ENCODE assay signal across 10 mouse cellular contexts in genomic region chr7:130807749-130808148, GRCm38 (mm10). TPM values are rescaled to one million over a fixed set of nuclear protein-coding genes. Genes with fewer than 3 reads are reported as not detected.
A peak's percentile ranks its signal among the peaks of the same experiment; 100 is the strongest.
DNase-seq lines count a peak whose midpoint lies in the region; ATAC-seq and TF ChIP-seq lines count a peak whose summit lies in the region.
"Had no signal": no experiment of that assay in that cellular context is flagged by ENCODE, and none has a peak within 500 bp of the region (broad histone marks: within the 10 kb centered on the region; RNA-seq: fewer than 3 reads in every experiment).

No protein-coding gene starts in this region.

- H3K4me1 ChIP-seq in liver, embryonic 11.5 days (replicated peaks; ENCODE audit: control insufficient read depth, insufficient read depth, low read length), result no peaks in the 10 kb centered on the region
- H3K4me1 ChIP-seq: embryonic facial prominence, embryonic 13.5 days; megakaryocyte, embryonic 14.5 days had no signal

- no peaks in the 10 kb centered on the region for H3K27me3 ChIP-seq in liver, embryonic 11.5 days (replicated peaks; ENCODE audit: control insufficient read depth, insufficient read depth, low read length)
- H3K27me3 ChIP-seq: embryonic facial prominence, embryonic 13.5 days had no signal

- no peak for ATAC-seq in liver, embryonic 11.5 days (replicated peaks; ENCODE audit: low FRiP score)
- no peak for ATAC-seq in granulocyte monocyte progenitor cell, adult 5-6 weeks (replicated peaks; ENCODE audit: poor library complexity, severe bottlenecking)

- H3K9me3 ChIP-seq in liver, embryonic 11.5 days (ENCODE audit: control insufficient read depth, low read length), result no peaks in the 10 kb centered on the region
- H3K9me3 ChIP-seq: embryonic facial prominence, embryonic 13.5 days; megakaryocyte, embryonic 14.5 days had no signal

- no peaks in the 10 kb centered on the region for H3K36me3 ChIP-seq in liver, embryonic 11.5 days (ENCODE audit: control insufficient read depth, insufficient read depth, low read length)
- H3K36me3 ChIP-seq: embryonic facial prominence, embryonic 13.5 days had no signal

- 66% methylated on average over 8 of the region's 8 CpGs for WGBS in liver, embryonic 11.5 days

- TF ChIP-seq CTCF in gastrocnemius, adult 2 months (IDR thresholded peaks at IDR 0.05), result no peak

- peak; percentile 25 to 39 for DNase-seq in cerebellum, postnatal 10 days
- no peak for DNase-seq in cerebellum, adult 11-12 months
- peak; percentile 76 for DNase-seq in MN1 (ENCODE audit: low spot score)
- peak; percentile 70 for DNase-seq in gastrocnemius, adult 2 months
- DNase-seq in left cerebral cortex, adult 18-20 months (ENCODE audit: low spot score in 2 of 2), result peak; percentile 73 to 79
- peak; percentile 31 for DNase-seq in right cerebral cortex, postnatal 14 days
- no peak for DNase-seq in liver, embryonic 11.5 days (ENCODE audit: low spot score)

- no peak overlapping the region for H3K4me2 ChIP-seq in liver, embryonic 11.5 days
- H3K4me2 ChIP-seq: embryonic facial prominence, embryonic 13.5 days had no signal

- 0 out of 2 replicates have a peak overlapping the region, but pooled peaks have one; percentile 41 for H3K27ac ChIP-seq in gastrocnemius, adult 2 months
- no peak overlapping the region for H3K27ac ChIP-seq in liver, embryonic 11.5 days (ENCODE audit: low read depth, low read length)
- H3K27ac ChIP-seq: embryonic facial prominence, embryonic 13.5 days had no signal

- no peak overlapping the region for H3K9ac ChIP-seq in liver, embryonic 11.5 days (ENCODE audit: low read depth, low read length)
- H3K9ac ChIP-seq: embryonic facial prominence, embryonic 13.5 days had no signal

- no peak overlapping the region for H3K4me3 ChIP-seq in gastrocnemius, adult 2 months
- H3K4me3 ChIP-seq in liver, embryonic 11.5 days (ENCODE audit: low read depth, low read length), result no peak overlapping the region
- H3K4me3 ChIP-seq: embryonic facial prominence, embryonic 13.5 days; megakaryocyte, embryonic 14.5 days had no signal

- intact Hi-C loops in gastrocnemius, adult 2 months (cut with DNase I), result no loop called here

RNA-seq across cellular contexts. Expression of gene Btbd16, which starts 33.9 kb away (rescaled TPM):
- total RNA-seq in gastrocnemius, adult 2 months (2021), result not detected
- under 1 TPM; 0.12 to 0.30 TPM for total RNA-seq in left cerebral cortex, adult 18-20 months (2021)
- polyA plus RNA-seq in liver, embryonic 11.5 days (2014; fragmentation: Nextera tagmentation; extraction: Ambion mirVana), result not detected in 2 replicates
- 1.1 TPM in 1 of 2 replicates, not detected in the other for total RNA-seq in granulocyte monocyte progenitor cell, adult 5-6 weeks (2014; fragmentation: Nextera tagmentation)
- total RNA-seq in granulocyte monocyte progenitor cell, adult 5-6 weeks (2017), result 0.47 TPM in 1 of 2 replicates, not detected in the other
- polyA plus RNA-seq: embryonic facial prominence, embryonic 13.5 days had no signal

RNA-seq across cellular contexts. Expression of gene Plekha1, which starts 57.8 kb away (rescaled TPM):
- total RNA-seq in gastrocnemius, adult 2 months (2021), result 10 to 100 TPM; 23.4 to 28.2 TPM
- total RNA-seq in left cerebral cortex, adult 18-20 months (2021), result 10 to 100 TPM; 85.4 to 92.8 TPM
- polyA plus RNA-seq in liver, embryonic 11.5 days (2014; fragmentation: Nextera tagmentation; extraction: Ambion mirVana), result 18.4 and 20.1 TPM in 2 replicates
- 17.4 and 24.2 TPM in 2 replicates for total RNA-seq in granulocyte monocyte progenitor cell, adult 5-6 weeks (2014; fragmentation: Nextera tagmentation)
- 21.0 and 21.4 TPM in 2 replicates for total RNA-seq in granulocyte monocyte progenitor cell, adult 5-6 weeks (2017)

Comparison
In these comparisons a context has a peak if more than half of its experiments do, and no peak if none do; other contexts are left out.
1. DNase-seq: peak in cerebellum, postnatal 10 days (2 of 2), MN1 (single experiment), gastrocnemius, adult 2 months (single experiment), left cerebral cortex, adult 18-20 months (2 of 2) and right cerebral cortex, postnatal 14 days (single experiment); none in cerebellum, adult 11-12 months (single experiment) and liver, embryonic 11.5 days (single experiment).